Mouse (Mus musculus): Measurements from ENCODE around the gene Dlk2. TPM values are rescaled to one million over a fixed set of nuclear protein-coding genes. Genes with fewer than 3 reads are reported as not detected.

Gene Dlk2
- 8.8 and 11.0 TPM in 2 replicates for polyA plus RNA-seq (2015; fragmentation: Nextera tagmentation; extraction: Ambion mirVana)

GRCm38 (mm10) chr17:46297364-46298219, at the start of gene Dlk2:
Gene Dlk2, plus strand, starts transcription at chr17:46297421.
- Histone ChIP-seq H3K36me3 (no peaks in the 10 kb centered on the region; the same call in 1 of the 2 replicates), H3K9me3 (no peaks in the 10 kb centered on the region), H3K4me1 (peaks cover 17% of the 10 kb centered on the region), H3K4me3 (peak within 1 kb of the TSS; percentile 66), H3K9ac (peak within 1 kb of the TSS; percentile 76), H3K27me3 (peaks cover 75% of the 10 kb centered on the region), H3K4me2 (replicated peaks) (peak within 1 kb of the TSS; percentile 100), H3K27ac (no peak within 1 kb of the TSS)
- peak; percentile 34; the same call in 1 of the 2 replicates for ATAC-seq (ENCODE audit: low FRiP score, low read depth)
- under 1% methylated on average over 70 of the region's 86 CpGs for WGBS

- Histone ChIP-seq H3K27ac (peak within 1 kb of the TSS; percentile 70), H3K36me3 (peaks cover 75% of the 10 kb centered on the region), H3K4me1 (peaks cover 21% of the 10 kb centered on the region), H3K9ac (peak within 1 kb of the TSS; percentile 97), H3K4me2 (replicated peaks) (peak within 1 kb of the TSS; percentile 96), H3K9me3 (no peaks in the 10 kb centered on the region), H3K4me3 (peak within 1 kb of the TSS; percentile 98), H3K27me3 (no peaks in the 10 kb centered on the region)
- ATAC-seq (ENCODE audit: low FRiP score, low read depth) = peak; percentile 92
- WGBS = under 1% methylated on average over 53 of the region's 53 CpGs
Measured at GRCm38 (mm10) chr17:46247512-46248188, 49.6 kb upstream of the Dlk2 start, which contains the start of the genes Polr1c and Yipf3. Gene Polr1c, minus strand, starts transcription at chr17:46248054. Gene Yipf3, plus strand, starts transcription at chr17:46248080.

- peak; percentile 42; the same call in 1 of the 2 replicates for ATAC-seq (ENCODE audit: low FRiP score, low read depth)
- under 1% methylated on average over 36 of the region's 37 CpGs for WGBS
- H3K36me3 ChIP-seq = peaks cover 70% of the 10 kb centered on the region
Measured at GRCm38 (mm10) chr17:46248189-46248522, 49.1 kb upstream of the Dlk2 start.

GRCm38 (mm10) chr17:46251174-46251573, 46.0 kb upstream of the Dlk2 start:
- ATAC-seq (ENCODE audit: low FRiP score, low read depth) = no peak
- H3K27ac ChIP-seq = no peak overlapping the region
- 73% methylated on average over 7 of the region's 7 CpGs for WGBS

More at GRCm38 (mm10) chr17:46248189-46248522, 49.1 kb upstream of the Dlk2 start:
- Histone ChIP-seq H3K9ac (peak overlapping the region; percentile 97), H3K9me3 (no peaks in the 10 kb centered on the region), H3K27me3 (no peaks in the 10 kb centered on the region), H3K4me3 (peak overlapping the region; percentile 98), H3K27ac (peak overlapping the region; percentile 70), H3K4me1 (peaks cover 22% of the 10 kb centered on the region), H3K4me2 (replicated peaks) (peak overlapping the region; percentile 96)

DNA sequence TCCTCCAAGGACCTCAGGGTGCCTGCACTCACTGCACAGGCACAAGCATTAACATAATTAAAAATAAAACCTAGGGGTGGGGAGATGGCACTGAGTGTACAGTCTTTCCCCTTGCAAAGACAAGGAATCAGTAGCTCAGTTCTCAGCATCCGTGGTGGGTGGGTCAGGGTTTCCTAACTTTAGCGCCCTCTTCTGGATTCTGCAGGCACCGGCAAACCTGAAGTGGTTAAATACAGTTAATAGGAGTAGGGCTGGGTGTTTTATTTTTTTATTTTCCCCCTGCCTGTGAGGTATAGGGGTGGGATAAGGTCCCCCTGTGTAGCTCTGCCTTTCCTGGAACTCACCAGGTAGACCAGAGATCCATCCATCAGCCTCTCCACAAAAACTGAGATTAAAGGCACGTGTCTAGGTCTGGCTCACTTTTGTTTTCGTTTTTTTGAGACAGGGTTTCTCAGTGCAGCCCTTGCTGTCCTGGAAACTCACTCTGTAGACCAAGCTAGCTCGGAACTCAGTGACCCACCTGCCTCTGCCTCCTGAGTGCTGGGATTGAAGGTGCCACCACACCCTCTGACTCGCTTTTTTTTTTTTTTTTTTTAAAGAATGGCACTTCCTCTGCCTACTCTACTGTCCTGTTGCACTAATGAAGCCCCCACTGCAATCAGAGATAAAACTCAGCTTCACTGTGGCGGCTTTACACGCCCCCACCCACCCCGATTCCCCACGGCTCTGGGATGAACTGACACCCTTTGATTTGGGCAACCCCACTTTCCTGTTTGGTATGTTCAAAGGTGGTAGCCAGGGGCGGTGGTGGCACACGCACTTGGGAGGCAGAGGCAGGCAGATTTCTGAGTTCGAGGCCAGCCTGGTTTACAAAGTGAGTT, 44.4 kb upstream of the Dlk2 start:
- WGBS = 57% methylated on average over 14 of the region's 14 CpGs
- peaks cover 31% of the 10 kb centered on the region for H3K27me3 ChIP-seq
- H3K9ac ChIP-seq = peak overlapping the region; percentile 69; the same call in 1 of the 2 replicates
- no peaks in the 10 kb centered on the region for H3K9me3 ChIP-seq
- no peak for ATAC-seq (ENCODE audit: low FRiP score, low read depth)
- no peak overlapping the region for H3K27ac ChIP-seq
- peak overlapping the region; percentile 100 for H3K4me2 ChIP-seq (replicated peaks)
- H3K36me3 ChIP-seq = peaks cover 53% of the 10 kb centered on the region
- peak overlapping the region; percentile 74 for H3K4me3 ChIP-seq
- H3K4me1 ChIP-seq = peaks cover 25% of the 10 kb centered on the region

More at GRCm38 (mm10) chr17:46251174-46251573, 46.0 kb upstream of the Dlk2 start:
- Histone ChIP-seq H3K4me1 (peaks cover 33% of the 10 kb centered on the region), H3K36me3 (peaks cover 40% of the 10 kb centered on the region), H3K9me3 (no peaks in the 10 kb centered on the region), H3K4me3 (no peak overlapping the region), H3K27me3 (peaks cover 22% of the 10 kb centered on the region), H3K4me2 (replicated peaks) (no peak overlapping the region), H3K9ac (no peak overlapping the region)

- peak within 1 kb of the TSS; percentile 100 for H3K4me2 ChIP-seq (replicated peaks)
- H3K9me3 ChIP-seq = no peaks in the 10 kb centered on the region
- 2% methylated on average over 46 of the region's 48 CpGs for WGBS
- H3K36me3 ChIP-seq = peaks cover 61% of the 10 kb centered on the region
- no peak within 1 kb of the TSS for H3K27ac ChIP-seq
- ATAC-seq (ENCODE audit: low FRiP score, low read depth) = peak; percentile 91
- peaks cover 24% of the 10 kb centered on the region for H3K4me1 ChIP-seq
- peak within 1 kb of the TSS; percentile 74 for H3K4me3 ChIP-seq
- peak within 1 kb of the TSS; percentile 69 for H3K9ac ChIP-seq
- H3K27me3 ChIP-seq = peaks cover 31% of the 10 kb centered on the region
Measured at GRCm38 (mm10) chr17:46253452-46254084, 43.7 kb upstream of the Dlk2 start, which contains the start of gene Lrrc73. Gene Lrrc73, plus strand, starts transcription at chr17:46253531.

DNA sequence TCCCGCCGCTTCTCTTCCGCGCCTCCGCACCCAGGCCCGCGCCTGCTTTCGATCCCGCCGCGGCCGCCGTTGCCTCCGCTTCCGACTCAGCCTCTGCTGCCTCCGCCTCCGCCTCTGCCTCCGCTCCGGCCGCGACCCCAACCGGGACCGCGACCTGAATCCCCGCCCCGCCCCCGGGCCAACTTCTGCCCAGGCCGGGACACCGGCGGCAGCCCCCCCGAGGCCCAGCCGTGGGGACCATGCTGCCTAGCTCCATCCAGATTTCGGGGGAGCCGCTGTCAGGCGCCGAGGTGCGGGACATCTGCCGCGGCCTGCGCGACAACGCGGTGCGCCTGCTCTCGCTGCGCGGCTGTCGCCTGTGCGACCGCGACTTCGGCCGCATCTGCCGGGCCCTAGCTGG, 43.1 kb upstream of the Dlk2 start:
- H3K27me3 ChIP-seq = peaks cover 31% of the 10 kb centered on the region
- WGBS = under 1% methylated on average over 45 of the region's 54 CpGs
- peak overlapping the region; percentile 100 for H3K4me2 ChIP-seq (replicated peaks)
- ATAC-seq (ENCODE audit: low FRiP score, low read depth) = peak; percentile 30
- peaks cover 19% of the 10 kb centered on the region for H3K4me1 ChIP-seq
- H3K9ac ChIP-seq = peak overlapping the region; percentile 69
- H3K36me3 ChIP-seq = peaks cover 63% of the 10 kb centered on the region
- no peak overlapping the region for H3K27ac ChIP-seq
- H3K4me3 ChIP-seq = peak overlapping the region; percentile 74
- H3K9me3 ChIP-seq = no peaks in the 10 kb centered on the region

- Histone ChIP-seq H3K9me3 (no peaks in the 10 kb centered on the region), H3K27me3 (peaks cover 31% of the 10 kb centered on the region), H3K4me3 (no peak overlapping the region; the same call in 1 of the 2 replicates), H3K27ac (no peak overlapping the region), H3K36me3 (peaks cover 63% of the 10 kb centered on the region), H3K9ac (no peak overlapping the region), H3K4me1 (peaks cover 13% of the 10 kb centered on the region), H3K4me2 (replicated peaks) (peak overlapping the region; percentile 100)
- WGBS = 28% methylated on average over 6 of the region's 6 CpGs
- ATAC-seq (ENCODE audit: low FRiP score, low read depth) = no peak
Measured at GRCm38 (mm10) chr17:46255147-46255546, 42.1 kb upstream of the Dlk2 start.

- Histone ChIP-seq H3K4me1 (peaks cover 9% of the 10 kb centered on the region), H3K27ac (no peak overlapping the region), H3K9ac (no peak overlapping the region), H3K9me3 (no peaks in the 10 kb centered on the region), H3K27me3 (peaks cover 31% of the 10 kb centered on the region), H3K4me3 (no peak overlapping the region), H3K4me2 (replicated peaks) (no peak overlapping the region), H3K36me3 (peaks cover 72% of the 10 kb centered on the region)
- ATAC-seq (ENCODE audit: low FRiP score, low read depth) = no peak
- WGBS = 88% methylated on average over 30 of the region's 30 CpGs
Measured at GRCm38 (mm10) chr17:46258279-46259053, 38.8 kb upstream of the Dlk2 start.

GRCm38 (mm10) chr17:46259675-46260074, 37.5 kb upstream of the Dlk2 start:
- H3K27me3 ChIP-seq = peaks cover 23% of the 10 kb centered on the region
- H3K36me3 ChIP-seq = peaks cover 84% of the 10 kb centered on the region
- H3K9ac ChIP-seq = 0 out of 2 replicates have a peak overlapping the region, but pooled peaks have one; percentile 19
- no peak overlapping the region for H3K27ac ChIP-seq
- no peak overlapping the region for H3K4me3 ChIP-seq
- no peaks in the 10 kb centered on the region for H3K9me3 ChIP-seq
- WGBS = 93% methylated on average over 17 of the region's 17 CpGs
- no peak overlapping the region for H3K4me2 ChIP-seq (replicated peaks)
- no peak for ATAC-seq (ENCODE audit: low FRiP score, low read depth)
- peaks cover 2% of the 10 kb centered on the region; the same call in 1 of the 2 replicates for H3K4me1 ChIP-seq
